Mouse (Mus musculus) ovary, postnatal 10 days (tissue): ENCODE data around the gene Fam169b.
"Not testable (repeated sequence)": the region's sequence is repeated elsewhere in the genome, so short reads cannot be mapped to it uniquely, and the experiment has no call there.

ENCODE experiments used
- DNase-seq: peaks from one replicate; pipeline ENCODE4 v3.0.0; 2022; ENCODE audit warnings: low spot score

Gene Fam169b

GRCm38 (mm10) chr7:68264028-68264453 lies 9.6 kb upstream of the Fam169b start, which contains the start of gene Pgpep1l:
Gene Pgpep1l (minus strand): TSS chr7:68264233.
- no peak for DNase-seq

GRCm38 (mm10) chr7:68264531-68264930 lies 9.1 kb upstream of the Fam169b start:
- no peak for DNase-seq

GRCm38 (mm10) chr7:68265391-68265790 lies 8.2 kb upstream of the Fam169b start:
- no peak for DNase-seq

- no peak for DNase-seq
These were observed 6.9 kb upstream of the Fam169b start for GRCm38 (mm10) chr7:68266691-68267090.

- no peak for DNase-seq
These were observed 3.1 kb upstream of the Fam169b start for GRCm38 (mm10) chr7:68270551-68270950.

- no peak for DNase-seq
These were observed 1.8 kb upstream of the Fam169b start for GRCm38 (mm10) chr7:68271816-68272215.

GRCm38 (mm10) chr7:68272607-68273006 lies 1.0 kb upstream of the Fam169b start:
- no peak for DNase-seq

- DNase-seq, result no peak
These were observed 579 bp downstream of the Fam169b start for GRCm38 (mm10) chr7:68274218-68274617.

- no peak for DNase-seq
These were observed 1.3 kb downstream of the Fam169b start for GRCm38 (mm10) chr7:68274951-68275350.

GRCm38 (mm10) chr7:68275445-68275837 lies 1.8 kb downstream of the Fam169b start:
- not testable (repeated sequence) for DNase-seq

- no peak for DNase-seq
These were observed 2.4 kb downstream of the Fam169b start for GRCm38 (mm10) chr7:68275838-68276731.

- no peak for DNase-seq
These were observed 3.6 kb downstream of the Fam169b start for GRCm38 (mm10) chr7:68277054-68277896.

GRCm38 (mm10) chr7:68277897-68278270 lies 4.2 kb downstream of the Fam169b start:
- no peak for DNase-seq

GRCm38 (mm10) chr7:68278385-68278784 lies 4.7 kb downstream of the Fam169b start:
- no peak for DNase-seq

- no peak for DNase-seq
These were observed 5.3 kb downstream of the Fam169b start for GRCm38 (mm10) chr7:68278908-68279307.

- DNase-seq, result no peak
These were observed 5.8 kb downstream of the Fam169b start for GRCm38 (mm10) chr7:68279481-68279880.

GRCm38 (mm10) chr7:68280352-68280869 lies 6.8 kb downstream of the Fam169b start:
- no peak for DNase-seq

- no peak for DNase-seq
These were observed 7.7 kb downstream of the Fam169b start for GRCm38 (mm10) chr7:68281341-68281740.

GRCm38 (mm10) chr7:68282304-68283132 lies 8.9 kb downstream of the Fam169b start:
- DNase-seq, result no peak

GRCm38 (mm10) chr7:68283133-68283520 lies 9.5 kb downstream of the Fam169b start:
- DNase-seq, result not testable (repeated sequence)

GRCm38 (mm10) chr7:68283776-68284175 lies 10.1 kb downstream of the Fam169b start:
- DNase-seq, result no peak

GRCm38 (mm10) chr7:68285851-68286298 lies 12.2 kb downstream of the Fam169b start:
- DNase-seq, result no peak
